16 mouse cellular contexts compared by ENCODE assay signal in the genomic region with DNA sequence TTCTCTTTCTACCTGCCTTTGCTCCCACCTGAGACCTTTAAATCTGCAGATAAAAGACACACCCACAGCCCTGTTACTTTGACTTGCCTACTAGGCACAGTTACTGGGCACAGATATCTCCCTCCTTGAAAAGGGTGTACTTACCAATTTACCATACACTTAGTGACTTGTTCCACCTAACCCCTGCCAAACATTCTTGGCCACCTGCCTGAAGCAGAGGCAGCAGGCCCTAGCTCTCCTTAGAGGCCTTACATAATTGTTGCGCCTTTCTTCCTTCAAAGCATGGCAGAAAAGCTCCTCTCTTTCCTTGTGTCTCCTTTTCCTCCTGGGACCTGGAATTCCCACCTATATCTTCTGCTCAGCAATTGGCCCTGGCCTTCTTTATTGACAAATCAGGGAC.
DNase-seq lines count a peak whose midpoint lies in the region; ATAC-seq lines count a peak whose summit lies in the region.
"Had no signal": no experiment of that assay in that cellular context is flagged by ENCODE, and none has a peak within 500 bp of the region (broad histone marks: within the 10 kb centered on the region; RNA-seq: fewer than 3 reads in every experiment).

No protein-coding gene starts in this region.

- no peaks in the 10 kb centered on the region for H3K9me3 ChIP-seq in heart, embryonic 11.5 days (replicated peaks; ENCODE audit: control insufficient read depth, low read length)
- H3K9me3 ChIP-seq: lung, embryonic 15.5 days; midbrain, embryonic 10.5 days had no signal

- H3K36me3 ChIP-seq in heart, embryonic 11.5 days (ENCODE audit: control insufficient read depth, insufficient read depth, low read length): no peaks in the 10 kb centered on the region
- H3K36me3 ChIP-seq: lung, embryonic 15.5 days; midbrain, embryonic 10.5 days had no signal

- no peak for ATAC-seq in heart, embryonic 11.5 days (replicated peaks; ENCODE audit: insufficient number of reproducible peaks, low FRiP score, low TSS enrichment)
- no peak for ATAC-seq in megakaryocyte, adult 5-6 weeks (ENCODE audit: poor library complexity, severe bottlenecking)
- ATAC-seq: CD4-positive, CD25-positive, alpha-beta regulatory T cell, adult 4 months had no signal

- no peaks in the 10 kb centered on the region for H3K27me3 ChIP-seq in heart, embryonic 11.5 days (ENCODE audit: control insufficient read depth, insufficient read depth, low read length)
- H3K27me3 ChIP-seq: lung, embryonic 15.5 days had no signal

- DNase-seq in heart, adult 18-20 months: peak; percentile 44 to 49
- peak; percentile 8 for DNase-seq in adipocyte (ENCODE audit: low spot score)
- peak; percentile 6 to 50 for DNase-seq in adrenal gland, postnatal 36 days
- DNase-seq in kidney, postnatal 10 days: peak; percentile 32
- DNase-seq in thymus, postnatal 36 days: no peak
- DNase-seq: cerebellum, adult 9-11 months; layer of hippocampus, adult 9-11 months; right cerebral cortex, postnatal 14 days; thymus, adult 18-20 months had no signal

- H3K27ac ChIP-seq in heart, embryonic 11.5 days (ENCODE audit: low read depth, low read length): no peak overlapping the region
- H3K27ac ChIP-seq: lung, embryonic 15.5 days; midbrain, embryonic 10.5 days had no signal

- no peak overlapping the region for H3K9ac ChIP-seq in heart, embryonic 11.5 days (ENCODE audit: low read depth, low read length)
- H3K9ac ChIP-seq: lung, embryonic 15.5 days had no signal

- 100% methylated on average over 1 of the region's 1 CpGs for WGBS in heart, embryonic 11.5 days (ENCODE audit: insufficient replicate concordance)

- H3K4me1 ChIP-seq in heart, embryonic 11.5 days (ENCODE audit: control insufficient read depth, insufficient read depth, low read length): peaks cover 16% of the 10 kb centered on the region
- H3K4me1 ChIP-seq: midbrain, embryonic 10.5 days had no signal

- H3K4me3 ChIP-seq in heart, embryonic 11.5 days (ENCODE audit: low read depth, low read length): no peak overlapping the region
- H3K4me3 ChIP-seq: lung, embryonic 15.5 days; midbrain, embryonic 10.5 days; myocyte had no signal

- no peak overlapping the region for H3K4me2 ChIP-seq in heart, embryonic 11.5 days
- H3K4me2 ChIP-seq: liver, embryonic 11.5 days; lung, embryonic 15.5 days had no signal

Comparison
In these comparisons a context has a peak if more than half of its experiments do, and no peak if none do; other contexts are left out.
1. DNase-seq: peak in heart, adult 18-20 months (2 of 2), adipocyte (single experiment), adrenal gland, postnatal 36 days (2 of 2) and kidney, postnatal 10 days (single experiment); none in thymus, postnatal 36 days (0 of 2).